Mouse (Mus musculus): ENCODE results near the gene Tbca. TPM values are rescaled to one million over a fixed set of nuclear protein-coding genes. Genes with fewer than 3 reads are reported as not detected.
A peak's percentile ranks its signal among the peaks of the same experiment; 100 is the strongest.

Gene Tbca
- total RNA-seq (2015), result 132 and 172 TPM in 2 replicates
- 114 and 136 TPM in 2 replicates for total RNA-seq (2017)

DNA sequence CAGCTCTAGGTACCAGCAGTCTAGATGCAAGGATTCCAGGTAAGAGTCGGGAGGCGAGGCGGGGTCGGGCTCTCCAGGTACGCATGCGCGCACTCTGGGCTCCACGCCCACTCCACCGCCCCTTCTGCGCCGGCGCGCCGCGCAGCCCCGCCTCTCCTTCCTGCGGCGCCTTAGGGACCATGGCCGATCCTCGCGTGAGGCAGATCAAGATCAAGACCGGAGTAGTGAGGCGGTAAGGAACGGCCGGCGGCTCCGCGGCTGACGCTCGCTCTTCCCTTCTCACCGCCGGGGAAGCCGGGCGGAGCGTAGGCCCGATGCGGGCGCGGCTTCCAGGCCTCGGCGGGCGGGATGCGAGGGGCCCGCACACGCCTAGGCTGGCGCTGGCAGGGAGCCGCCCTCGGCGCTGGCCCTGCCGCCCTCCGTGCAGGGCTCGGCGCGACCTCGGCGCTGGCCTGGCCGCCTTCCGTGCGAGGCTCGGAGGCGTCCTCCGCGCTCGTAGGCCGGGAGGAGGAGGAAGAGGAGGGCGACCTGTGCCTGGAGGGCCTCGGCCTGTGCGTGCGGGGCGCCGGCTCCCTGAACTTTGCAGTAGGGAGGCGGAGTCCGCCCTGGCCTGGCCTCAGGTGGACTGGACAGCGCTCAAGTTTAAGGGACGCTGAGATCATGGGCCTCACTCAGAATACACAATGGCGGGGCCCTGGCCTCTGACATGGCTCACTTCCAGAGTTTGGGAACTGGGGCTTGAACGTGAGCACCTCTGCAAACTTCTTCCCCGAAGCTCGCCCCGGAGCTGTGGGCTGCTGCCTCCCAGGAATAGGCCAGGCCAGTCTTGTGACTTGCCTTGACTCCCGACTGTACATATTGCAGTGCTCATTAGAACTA lies at the start of gene Tbca:
Gene Tbca, plus strand, starts transcription at position 140 of the 879 bp plus-strand sequence.
- ATAC-seq (ENCODE audit: poor library complexity, severe bottlenecking), result peak; percentile 95

DNA sequence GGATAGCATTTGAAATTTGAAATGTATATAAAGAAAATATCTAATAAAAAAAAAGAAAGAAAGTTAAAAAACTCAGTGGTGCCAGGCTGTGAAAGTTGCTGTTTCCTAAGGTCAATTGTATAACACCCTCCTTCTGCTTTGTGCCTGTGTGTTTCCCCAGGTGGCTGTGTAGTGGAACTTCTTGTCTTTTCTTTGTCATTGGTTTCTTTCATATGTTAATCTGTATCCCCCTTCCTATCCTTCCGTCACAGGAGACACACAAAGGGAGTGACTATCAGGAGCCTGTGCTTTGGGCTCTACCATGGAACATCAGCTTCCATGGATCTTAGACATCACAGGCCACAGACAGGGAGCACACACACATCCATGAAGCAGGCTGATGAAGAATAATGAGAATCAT lies 43.5 kb upstream of the Tbca start:
- ATAC-seq (ENCODE audit: poor library complexity, severe bottlenecking), result no peak

- no peak for ATAC-seq (ENCODE audit: poor library complexity, severe bottlenecking)
Observed at GRCm38 (mm10) chr13:94765852-94766251, 22.9 kb upstream of the Tbca start.

DNA sequence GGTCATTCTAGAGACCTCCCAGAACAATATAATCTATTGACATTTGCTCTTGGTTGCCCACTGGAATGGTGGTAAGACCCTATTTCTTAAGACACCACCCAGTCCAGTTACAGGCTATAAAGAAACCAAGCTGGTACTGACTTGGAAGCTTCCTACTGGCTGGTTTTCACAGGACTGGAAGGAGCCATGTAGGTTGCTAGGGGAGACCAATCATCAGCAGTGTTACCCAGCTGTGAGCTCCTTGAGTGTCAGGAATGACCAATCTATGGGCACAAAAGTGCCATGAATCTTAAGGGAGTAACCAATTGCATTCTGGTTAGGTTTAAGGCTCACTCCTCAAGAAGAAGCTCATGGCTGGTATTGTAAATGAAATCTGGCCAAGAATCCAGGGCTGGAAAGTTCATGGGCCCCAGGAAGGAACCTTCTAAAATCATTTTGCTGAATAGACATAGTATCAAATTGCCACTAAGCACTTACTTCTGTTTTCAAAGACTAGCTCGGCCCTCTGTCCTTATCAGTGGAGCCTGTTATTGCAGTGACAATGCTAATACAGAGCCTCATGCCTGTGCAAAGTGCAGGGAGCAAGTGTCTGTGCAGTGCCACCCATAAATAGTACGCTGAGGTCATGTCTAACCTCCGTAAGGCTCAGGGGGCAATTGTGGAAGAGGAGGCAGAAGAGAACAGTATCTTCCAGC lies 20.1 kb upstream of the Tbca start:
- no peak for ATAC-seq (ENCODE audit: poor library complexity, severe bottlenecking)

DNA sequence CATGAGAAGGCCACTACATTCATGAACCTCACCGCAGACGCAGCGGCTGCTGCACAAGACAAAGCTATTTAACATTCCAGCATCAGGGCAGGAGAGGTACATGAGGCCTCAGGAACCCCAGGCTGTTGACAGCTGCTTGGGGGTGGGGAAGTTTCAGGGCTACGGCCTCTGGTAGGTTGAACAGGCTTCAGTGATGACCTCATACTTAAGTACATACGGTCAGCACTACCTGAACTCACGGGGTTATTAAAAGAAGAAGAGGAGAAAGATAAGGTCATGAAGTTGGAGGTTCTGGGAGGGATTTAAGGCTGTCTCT lies 19.6 kb upstream of the Tbca start:
- ATAC-seq (ENCODE audit: poor library complexity, severe bottlenecking), result no peak

- no peak for ATAC-seq (ENCODE audit: poor library complexity, severe bottlenecking)
Observed at GRCm38 (mm10) chr13:94786866-94787265, 1.8 kb upstream of the Tbca start.

- no peak for ATAC-seq (ENCODE audit: poor library complexity, severe bottlenecking)
Observed at GRCm38 (mm10) chr13:94794689-94795088, 6.0 kb downstream of the Tbca start.

GRCm38 (mm10) chr13:94803480-94804057 lies 14.9 kb downstream of the Tbca start:
- ATAC-seq (ENCODE audit: poor library complexity, severe bottlenecking), result no peak

GRCm38 (mm10) chr13:94806315-94807179 lies 17.8 kb downstream of the Tbca start:
- peak; percentile 34; the same call in 1 of the 2 replicates for ATAC-seq (ENCODE audit: poor library complexity, severe bottlenecking)

DNA sequence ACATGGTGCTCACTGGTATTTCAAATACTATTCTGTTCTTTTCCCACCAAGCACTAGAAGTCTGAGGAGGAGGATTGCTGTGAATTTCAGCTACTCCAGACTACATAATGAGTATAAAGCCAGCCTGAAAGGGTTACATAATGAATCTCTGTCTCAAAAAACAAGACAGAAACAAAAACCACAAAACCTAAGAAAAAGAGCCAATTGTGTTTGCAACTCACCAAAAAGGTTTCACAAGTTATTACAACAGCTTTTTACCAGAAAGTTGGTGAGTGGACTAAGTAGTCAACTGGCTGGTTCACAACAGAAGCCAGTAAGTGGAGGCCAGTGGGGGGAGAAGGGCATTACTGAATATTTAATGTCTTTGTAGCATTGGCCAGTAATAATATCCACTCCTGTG lies 19.9 kb downstream of the Tbca start:
- 0 out of 2 replicates have a peak, but pooled peaks have one; percentile 22 for ATAC-seq (ENCODE audit: poor library complexity, severe bottlenecking)

GRCm38 (mm10) chr13:94809724-94810123 lies 21.0 kb downstream of the Tbca start:
- ATAC-seq (ENCODE audit: poor library complexity, severe bottlenecking), result no peak

GRCm38 (mm10) chr13:94811451-94811850 lies 22.7 kb downstream of the Tbca start:
- no peak for ATAC-seq (ENCODE audit: poor library complexity, severe bottlenecking)

DNA sequence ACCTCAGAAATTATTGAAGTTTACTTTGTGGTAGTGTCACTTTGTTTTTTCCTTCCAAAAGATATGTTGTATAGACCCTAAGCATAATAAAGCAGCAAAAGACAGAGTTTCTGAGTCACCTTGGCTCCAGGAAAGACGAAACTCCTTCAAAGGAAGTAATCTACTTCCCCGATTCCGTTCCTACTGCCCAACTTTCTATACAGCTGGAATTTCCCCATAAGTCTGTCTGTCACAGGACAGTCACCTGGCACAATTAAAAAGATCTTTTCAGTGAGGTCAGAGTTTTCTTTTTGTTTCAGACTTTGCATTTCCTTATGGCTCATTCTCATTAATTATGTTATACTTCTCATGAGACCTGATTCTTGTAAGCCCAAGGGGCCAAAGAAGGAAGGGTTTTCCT lies 25.1 kb downstream of the Tbca start:
- no peak for ATAC-seq (ENCODE audit: poor library complexity, severe bottlenecking)

GRCm38 (mm10) chr13:94820516-94820915 lies 31.8 kb downstream of the Tbca start:
- ATAC-seq (ENCODE audit: poor library complexity, severe bottlenecking), result no peak

DNA sequence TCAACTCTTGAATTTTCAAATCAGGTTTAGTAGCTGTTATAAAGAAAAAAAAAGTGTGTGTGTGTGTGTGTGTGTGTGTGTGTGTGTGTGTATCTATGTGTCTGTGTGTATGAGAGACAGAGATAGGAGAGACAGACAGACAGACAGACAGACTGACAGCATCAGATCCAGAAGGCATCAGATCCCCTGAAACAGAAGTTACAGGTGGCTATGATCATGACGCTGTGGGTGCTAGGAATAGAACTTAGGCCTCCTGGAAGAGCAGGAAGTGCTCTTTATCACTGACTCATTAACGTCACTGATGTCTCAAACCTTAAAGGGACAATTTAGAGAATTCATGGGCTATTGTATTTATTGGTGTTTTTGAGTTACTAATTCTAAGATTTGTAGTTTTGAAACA lies 32.2 kb downstream of the Tbca start:
- no peak for ATAC-seq (ENCODE audit: poor library complexity, severe bottlenecking)

- no peak for ATAC-seq (ENCODE audit: poor library complexity, severe bottlenecking)
Observed at GRCm38 (mm10) chr13:94826389-94826788, 37.7 kb downstream of the Tbca start.

- no peak for ATAC-seq (ENCODE audit: poor library complexity, severe bottlenecking)
Observed at GRCm38 (mm10) chr13:94826986-94827385, 38.3 kb downstream of the Tbca start.

DNA sequence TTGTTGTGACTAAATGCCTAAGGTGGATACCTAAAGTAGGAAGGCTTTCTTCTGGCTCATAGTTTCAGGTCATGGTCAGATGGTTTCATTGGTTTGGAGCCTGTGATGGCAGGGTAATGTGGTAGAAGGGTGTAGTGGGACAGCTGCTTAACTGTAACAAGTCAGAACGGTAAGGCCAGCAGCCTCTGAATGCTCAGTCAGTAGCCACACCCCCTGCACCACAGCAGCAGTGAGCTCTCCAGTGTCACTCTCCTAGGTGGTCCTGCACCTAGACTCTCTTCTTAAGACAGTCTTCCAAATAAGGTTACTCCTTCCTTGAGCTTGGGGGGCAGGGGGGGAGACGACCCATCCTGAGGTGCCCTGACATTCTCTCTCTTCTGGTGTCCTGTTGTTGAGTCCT lies 39.1 kb downstream of the Tbca start:
- no peak for ATAC-seq (ENCODE audit: poor library complexity, severe bottlenecking)

DNA sequence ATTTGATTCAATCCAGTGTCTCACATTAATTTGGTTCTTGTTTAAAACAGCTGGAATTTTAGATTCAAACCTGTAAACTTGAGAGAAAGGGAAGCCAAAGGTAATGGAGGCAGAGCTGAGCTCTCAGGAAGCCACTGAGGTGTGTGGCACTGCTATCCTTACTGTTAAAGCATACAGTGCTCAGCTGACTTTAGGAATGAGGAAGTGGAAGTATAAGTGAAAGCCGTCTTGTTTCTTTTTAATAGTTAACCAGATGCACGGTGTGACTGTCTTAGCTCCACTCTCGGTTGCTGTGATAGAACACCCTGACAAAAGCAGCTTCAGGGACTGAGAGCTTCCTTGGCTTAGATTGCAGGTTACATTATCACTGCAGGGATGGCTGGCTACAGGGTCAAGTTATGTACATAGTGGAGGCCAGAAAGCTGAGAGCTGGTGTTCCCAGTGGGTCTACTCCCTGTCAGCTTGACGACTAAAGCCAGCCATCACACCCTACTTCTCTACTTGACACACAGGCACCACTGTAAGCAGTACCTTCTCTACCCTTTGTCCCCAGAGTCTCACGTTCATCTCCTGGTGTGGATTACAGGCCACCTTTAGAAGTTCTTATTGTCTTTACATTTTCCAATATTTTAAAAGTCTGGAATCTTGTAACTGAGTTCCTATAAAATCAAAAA lies 49.5 kb downstream of the Tbca start:
- peak; percentile 84 for ATAC-seq (ENCODE audit: poor library complexity, severe bottlenecking)

GRCm38 (mm10) chr13:94838756-94839337 lies 50.1 kb downstream of the Tbca start:
- ATAC-seq (ENCODE audit: poor library complexity, severe bottlenecking), result no peak

Data from megakaryocyte, adult 5-6 weeks (primary cell).